Mouse (Mus musculus) MEL (cell line): ENCODE measurements around the gene Cul7. TPM values are rescaled to one million over a fixed set of nuclear protein-coding genes. Genes with fewer than 3 reads are reported as not detected.

Experiments
- DNase-seq: peaks from one replicate; pipeline ENCODE4 v3.0.0; 2011; ENCODE audit warnings: low read depth, low spot score
- H3K27ac ChIP-seq: 2 replicates; pipeline ENCODE4 v1.5.1; 2012; ENCODE audit warnings: low read depth, mild to moderate bottlenecking, control low read depth, low read length, moderate library complexity; ENCODE audit not compliant: control insufficient read depth
- H3K27me3 ChIP-seq, 2 experiments: fragments of 150-350 bp in 1 of 2; sonication (generic) in 1 of 2; 2 replicates each; pipeline ENCODE4 v1.6.1; 2012; ENCODE audit warnings: low read length in 2 of 2, mild to moderate bottlenecking in 2 of 2, improper control_type of control experiment in 1 of 2, moderate library complexity in 1 of 2; ENCODE audit not compliant: insufficient read depth in 2 of 2, control insufficient read depth in 1 of 2
- H3K36me3 ChIP-seq, 2 experiments: 2 replicates each; pipeline ENCODE4 v1.6.1; 2012 to 2014; ENCODE audit warnings: low read length in 2 of 2, improper control_type of control experiment in 1 of 2, inconsistent platforms in 1 of 2, mild to moderate bottlenecking in 1 of 2; ENCODE audit not compliant: insufficient read depth in 2 of 2, control insufficient read depth in 1 of 2
- H3K4me1 ChIP-seq, 2 experiments: fragments of 150-350 bp in 1 of 2; sonication (generic) in 1 of 2; 2 replicates each; pipeline ENCODE4 v1.6.1; 2012; ENCODE audit warnings: low read length in 2 of 2, improper control_type of control experiment in 1 of 2, mild to moderate bottlenecking in 1 of 2; ENCODE audit not compliant: insufficient read depth in 2 of 2, control insufficient read depth in 1 of 2
- H3K4me3 ChIP-seq, 2 experiments: fragments of 150-350 bp in 1 of 2; sonication (generic) in 1 of 2; 2 replicates each; pipeline ENCODE4 v1.5.1; 2012; ENCODE audit warnings: low read depth in 2 of 2, low read length in 2 of 2, mild to moderate bottlenecking in 2 of 2, moderate library complexity in 2 of 2, control low read depth in 1 of 2, improper control_type of control experiment in 1 of 2; ENCODE audit not compliant: control insufficient read depth in 1 of 2, insufficient read depth in 1 of 2
- H3K79me2 ChIP-seq: 2 replicates; pipeline ENCODE4 v1.6.1; 2012; ENCODE audit warnings: mild to moderate bottlenecking, low read length, moderate library complexity; ENCODE audit not compliant: control insufficient read depth, poor library complexity, insufficient read depth
- H3K9ac ChIP-seq: 2 replicates; pipeline ENCODE4 v1.6.1; 2012; ENCODE audit warnings: low read depth, mild to moderate bottlenecking, control low read depth, low read length, moderate library complexity; ENCODE audit not compliant: control insufficient read depth, poor library complexity, severe bottlenecking
- H3K9me3 ChIP-seq: fragments of 150-350 bp; sonication (generic); replicated peaks from 2 replicates; pipeline ENCODE4 v1.6.1; 2012; ENCODE audit warnings: mild to moderate bottlenecking, low read length, improper control_type of control experiment, moderate library complexity; ENCODE audit not compliant: insufficient read depth
- BHLHE40 ChIP-seq: IDR thresholded peaks from 2 replicates; pipeline ENCODE4 v1.6.1; 2012; ENCODE audit warnings: low read depth, mild to moderate bottlenecking, inconsistent platforms, low read length, improper control_type of control experiment, borderline replicate concordance
- CHD1 ChIP-seq: IDR thresholded peaks from 2 replicates; pipeline ENCODE4 v1.6.1; 2012; ENCODE audit warnings: low read depth, mild to moderate bottlenecking, inconsistent platforms, low read length, improper control_type of control experiment
- CHD2 ChIP-seq: IDR thresholded peaks from 2 replicates; pipeline ENCODE4 v1.6.1; 2011; ENCODE audit warnings: low read length, improper control_type of control experiment
- CTCF ChIP-seq, 3 experiments: IDR thresholded peaks in 2 of 3; conservative IDR thresholded peaks in 1 of 3; 2 replicates each; pipeline ENCODE4 v1.5.1; 2011 to 2012; ENCODE audit warnings: low read length in 3 of 3, low read depth in 2 of 3, mild to moderate bottlenecking in 2 of 3, improper control_type of control experiment in 1 of 3, inconsistent platforms in 1 of 3, mixed read lengths in 1 of 3, moderate library complexity in 1 of 3; ENCODE audit not compliant: control insufficient read depth in 1 of 3, insufficient read depth in 1 of 3, poor library complexity in 1 of 3, severe bottlenecking in 1 of 3
- E2F4 ChIP-seq: IDR thresholded peaks from 2 replicates; pipeline ENCODE4 v1.6.1; 2011; ENCODE audit warnings: low read depth, low read length, improper control_type of control experiment, borderline replicate concordance
- ELF1 ChIP-seq: IDR thresholded peaks from 2 replicates; pipeline ENCODE4 v1.6.1; 2014; ENCODE audit warnings: low read depth, mild to moderate bottlenecking, inconsistent platforms, low read length, improper control_type of control experiment, moderate library complexity
- EP300 ChIP-seq, 2 experiments: IDR thresholded peaks; 2 replicates each; pipeline ENCODE4 v1.6.1; 2011; ENCODE audit warnings: improper control_type of control experiment in 2 of 2, low read length in 2 of 2, low read depth in 1 of 2, mild to moderate bottlenecking in 1 of 2
- ETS1 ChIP-seq: IDR thresholded peaks from 2 replicates; pipeline ENCODE4 v1.6.1; 2012; ENCODE audit warnings: low read depth, mild to moderate bottlenecking, inconsistent platforms, low read length, improper control_type of control experiment, moderate library complexity
- GABPA ChIP-seq: IDR thresholded peaks from 2 replicates; pipeline ENCODE4 v1.6.1; 2012; ENCODE audit warnings: low read depth, mild to moderate bottlenecking, inconsistent platforms, low read length, improper control_type of control experiment, moderate library complexity
- GATA1 ChIP-seq: IDR thresholded peaks from 2 replicates; pipeline ENCODE4 v1.6.1; 2011; ENCODE audit warnings: low read depth, low read length, improper control_type of control experiment
- HCFC1 ChIP-seq: IDR thresholded peaks from 2 replicates; pipeline ENCODE4 v1.6.1; 2012; ENCODE audit warnings: low read depth, mild to moderate bottlenecking, inconsistent platforms, low read length, improper control_type of control experiment, moderate library complexity
- JUND ChIP-seq: IDR thresholded peaks from 2 replicates; pipeline ENCODE4 v1.6.1; 2011; ENCODE audit warnings: low read depth, mild to moderate bottlenecking, improper control_type of control experiment, low read length
- MAFK ChIP-seq: IDR thresholded peaks from 2 replicates; pipeline ENCODE4 v1.6.1; 2011; ENCODE audit warnings: low read depth, mild to moderate bottlenecking, low read length, improper control_type of control experiment, borderline replicate concordance
- MAX ChIP-seq: IDR thresholded peaks from 2 replicates; pipeline ENCODE4 v1.6.1; 2011; ENCODE audit warnings: low read length, improper control_type of control experiment
- MAZ ChIP-seq: IDR thresholded peaks from 2 replicates; pipeline ENCODE4 v1.6.1; 2012; ENCODE audit warnings: low read depth, mild to moderate bottlenecking, inconsistent platforms, low read length, improper control_type of control experiment
- MEF2A ChIP-seq: IDR thresholded peaks from 2 replicates; pipeline ENCODE4 v1.6.1; 2014; ENCODE audit warnings: low read depth, mild to moderate bottlenecking, inconsistent platforms, low read length, improper control_type of control experiment; ENCODE audit not compliant: poor library complexity, insufficient replicate concordance, severe bottlenecking; ENCODE audit errors: extremely low read depth
- MXI1 ChIP-seq: IDR thresholded peaks from 2 replicates; pipeline ENCODE4 v1.6.1; 2011; ENCODE audit warnings: mild to moderate bottlenecking, low read depth, low read length, improper control_type of control experiment
- MYB ChIP-seq: IDR thresholded peaks from 2 replicates; pipeline ENCODE4 v1.6.1; 2011; ENCODE audit warnings: mild to moderate bottlenecking, low read depth, low read length, improper control_type of control experiment
- MYC ChIP-seq: IDR thresholded peaks from 2 replicates; pipeline ENCODE4 v1.6.1; 2011; ENCODE audit warnings: low read depth, mild to moderate bottlenecking, low read length, improper control_type of control experiment, moderate library complexity
- NELFE ChIP-seq: IDR thresholded peaks from 2 replicates; pipeline ENCODE4 v1.6.1; 2011; ENCODE audit warnings: low read depth, low read length, improper control_type of control experiment
- NRF1 ChIP-seq: IDR thresholded peaks from 2 replicates; pipeline ENCODE4 v1.6.1; 2014; ENCODE audit warnings: low read depth, mild to moderate bottlenecking, inconsistent platforms, low read length, improper control_type of control experiment, moderate library complexity; ENCODE audit not compliant: poor library complexity, insufficient read depth, severe bottlenecking
- POLR2A ChIP-seq, 2 experiments: IDR thresholded peaks; 2 replicates each; pipeline ENCODE4 v1.6.1; 2011 to 2012; ENCODE audit warnings: low read length in 2 of 2, mild to moderate bottlenecking in 2 of 2, control low read depth in 1 of 2, improper control_type of control experiment in 1 of 2, low read depth in 1 of 2, moderate library complexity in 1 of 2; ENCODE audit not compliant: control insufficient read depth in 1 of 2, insufficient read depth in 1 of 2, poor library complexity in 1 of 2
- POLR2AphosphoS2 ChIP-seq: IDR thresholded peaks from 2 replicates; pipeline ENCODE4 v1.6.1; 2011; ENCODE audit warnings: low read length, improper control_type of control experiment
- POLR2AphosphoS5 ChIP-seq: IDR thresholded peaks from 2 replicates; pipeline ENCODE4 v1.6.1; 2012; ENCODE audit warnings: low read depth, borderline replicate concordance, mild to moderate bottlenecking, inconsistent platforms, low read length, moderate library complexity, mixed read lengths
- RAD21 ChIP-seq: IDR thresholded peaks from 2 replicates; pipeline ENCODE4 v1.6.1; 2011; ENCODE audit warnings: mild to moderate bottlenecking, low read depth, low read length, improper control_type of control experiment
- RCOR1 ChIP-seq: IDR thresholded peaks from 2 replicates; pipeline ENCODE4 v1.6.1; 2012; ENCODE audit warnings: low read depth, mild to moderate bottlenecking, inconsistent platforms, low read length, improper control_type of control experiment
- SIN3A ChIP-seq: IDR thresholded peaks from 2 replicates; pipeline ENCODE4 v1.6.1; 2012; ENCODE audit warnings: low read length, improper control_type of control experiment, inconsistent platforms
- SMC3 ChIP-seq: IDR thresholded peaks from 2 replicates; pipeline ENCODE4 v1.6.1; 2011; ENCODE audit warnings: low read depth, low read length, improper control_type of control experiment
- TCF12 ChIP-seq: IDR thresholded peaks from 2 replicates; pipeline ENCODE4 v1.6.1; 2014; ENCODE audit warnings: low read depth, mild to moderate bottlenecking, inconsistent platforms, low read length, improper control_type of control experiment, moderate library complexity
- UBTF ChIP-seq: IDR thresholded peaks from 2 replicates; pipeline ENCODE4 v1.6.1; 2012; ENCODE audit warnings: low read depth, mild to moderate bottlenecking, inconsistent platforms, low read length, improper control_type of control experiment, moderate library complexity, borderline replicate concordance; ENCODE audit not compliant: insufficient read depth
- USF1 ChIP-seq: IDR thresholded peaks from 2 replicates; pipeline ENCODE4 v1.6.1; 2014; ENCODE audit warnings: low read depth, mild to moderate bottlenecking, inconsistent platforms, low read length, improper control_type of control experiment, moderate library complexity
- ZC3H11A ChIP-seq: IDR thresholded peaks from 2 replicates; pipeline ENCODE4 v1.6.1; 2012; ENCODE audit warnings: low read depth, mild to moderate bottlenecking, inconsistent platforms, low read length, improper control_type of control experiment
- ZKSCAN1 ChIP-seq: IDR thresholded peaks from 2 replicates; pipeline ENCODE4 v1.6.1; 2012; ENCODE audit warnings: low read depth, mild to moderate bottlenecking, inconsistent platforms, low read length, improper control_type of control experiment, moderate library complexity
- ZMIZ1 ChIP-seq: IDR thresholded peaks from 2 replicates; pipeline ENCODE4 v1.6.1; 2012; ENCODE audit warnings: low read depth, mild to moderate bottlenecking, inconsistent platforms, low read length, improper control_type of control experiment, moderate library complexity
- ZNF384 ChIP-seq: IDR thresholded peaks from 2 replicates; pipeline ENCODE4 v1.6.1; 2012; ENCODE audit warnings: low read depth, mild to moderate bottlenecking, inconsistent platforms, low read length, improper control_type of control experiment
- polyA plus RNA-seq, 2 experiments: library from polyadenylated mRNA; stranded (reverse) in 1 of 2; unstranded in 1 of 2; fragments of >175 nt in 1 of 2; fragments of >200 nt in 1 of 2; gene quantifications; 2 replicates each; pipeline versions ENCODE4 v1.2.1 to v1.2.4; 2012; ENCODE audit warnings: low replicate concordance in 2 of 2, low read depth in 1 of 2; ENCODE audit not compliant: insufficient read length in 2 of 2, insufficient read depth in 1 of 2, missing spikeins in 1 of 2
- total RNA-seq: library from RNA; depleted of rRNA; stranded (reverse); fragments of 300-350 nt; gene quantifications from 2 replicates; pipeline ENCODE4 v1.2.3, GENCODE M21; 2012

Gene Cul7
- total and polyA plus RNA-seq, 3 experiments: 32.6 to 45.8 (median 35.8) TPM

- peaks cover 0 to 7% of the 10 kb centered on the region in 2 experiments; a peak in 2 of 4 replicates for H3K36me3 ChIP-seq
- H3K27me3 ChIP-seq: no peaks in the 10 kb centered on the region
- peaks cover 10% of the 10 kb centered on the region for H3K79me2 ChIP-seq
- DNase-seq: peak; percentile 99
- no peaks in the 10 kb centered on the region for H3K9me3 ChIP-seq
- H3K27ac ChIP-seq: peak within 1 kb of the TSS; percentile 73
- peaks cover 0 to 8% of the 10 kb centered on the region in 2 experiments; a peak in 2 of 4 replicates for H3K4me1 ChIP-seq
- peak within 1 kb of the TSS; percentile 96 for H3K9ac ChIP-seq
- H3K4me3 ChIP-seq: peak within 1 kb of the TSS; percentile 88 to 98
- peak; percentile 95 for TF ChIP-seq MXI1
- TF ChIP-seq BHLHE40: peak; percentile 37; the same call in 1 of the 2 replicates
- TF ChIP-seq POLR2AphosphoS2: peak; percentile 97; the same call in 1 of the 2 replicates
- TF ChIP-seq HCFC1: peak; percentile 95
- TF ChIP-seq GABPA: peak; percentile 77
- TF ChIP-seq NELFE: peak; percentile 97
- TF ChIP-seq MAZ: no peak; the same call in 1 of the 2 replicates
- no peak for TF ChIP-seq CHD1
- TF ChIP-seq NRF1: peak; percentile 48; the same call in 1 of the 2 replicates
- TF ChIP-seq MYB: no peak
- peak; percentile 73 for TF ChIP-seq ELF1
- 0 out of 2 replicates have a peak, but pooled peaks have one; percentile 36 for TF ChIP-seq MEF2A
- TF ChIP-seq ZC3H11A: 0 out of 2 replicates have a peak, but pooled peaks have one; percentile 40
- no peak for TF ChIP-seq GATA1
- TF ChIP-seq TCF12: peak; percentile 59; the same call in 1 of the 2 replicates
- no peak for TF ChIP-seq E2F4
- TF ChIP-seq JUND: no peak
- TF ChIP-seq RAD21: no peak
- TF ChIP-seq MAFK: no peak
- TF ChIP-seq SIN3A: peak; percentile 99
- 0 out of 2 replicates have a peak, but pooled peaks have one; percentile 12 for TF ChIP-seq CHD2
- TF ChIP-seq CTCF (IDR thresholded peaks at IDR 0.05 in 2 of 3, conservative IDR thresholded peaks at IDR 0.05 in 1 of 3; ENCODE audit: control insufficient read depth in 1 of 3, insufficient read depth in 1 of 3, low read depth in 2 of 3, low read length in 3 of 3, poor library complexity in 1 of 3, severe bottlenecking in 1 of 3): no peak
- no peak for TF ChIP-seq UBTF
- TF ChIP-seq USF1: peak; percentile 95
- no peak for TF ChIP-seq RCOR1
- peak in 1 of 2 experiments; percentile 97; a peak in 2 of 4 replicates for TF ChIP-seq POLR2A (IDR thresholded peaks at IDR 0.05; ENCODE audit: control insufficient read depth in 1 of 2, insufficient read depth in 1 of 2, low read depth in 1 of 2, low read length in 2 of 2, poor library complexity in 1 of 2)
- peak; percentile 91 for TF ChIP-seq ZMIZ1
- TF ChIP-seq SMC3: no peak
- TF ChIP-seq ETS1: peak; percentile 53; the same call in 1 of the 2 replicates
- TF ChIP-seq MAX: peak; percentile 90
- no peak for TF ChIP-seq POLR2AphosphoS5
- TF ChIP-seq ZNF384: peak; percentile 15; the same call in 1 of the 2 replicates
- TF ChIP-seq EP300 (IDR thresholded peaks at IDR 0.05; ENCODE audit: low read depth in 1 of 2, low read length in 2 of 2): no peak; a peak in 1 of 4 replicates
- TF ChIP-seq ZKSCAN1: no peak
- no peak for TF ChIP-seq MYC
These were observed 4.4 kb upstream of the Cul7 start, which contains the start of the genes Klc4 and Mrpl2 for GRCm38 (mm10) chr17:46645561-46646321. Gene Klc4, minus strand, starts transcription at chr17:46646022. Gene Mrpl2, plus strand, starts transcription at chr17:46646229.
